Mouse (Mus musculus) bone marrow macrophage, adult 2 months (primary cell): ENCODE measurements around the gene Fut11. TPM values are rescaled to one million over a fixed set of nuclear protein-coding genes. Genes with fewer than 3 reads are reported as not detected.

Experiments
- H3K27ac ChIP-seq: 2 replicates; pipeline ENCODE4 v1.5.1; 2012; ENCODE audit warnings: low read depth, low read length; ENCODE audit not compliant: insufficient read depth
- H3K4me1 ChIP-seq: 2 replicates; pipeline ENCODE4 v1.6.1; 2012; ENCODE audit warnings: low read length; ENCODE audit not compliant: control insufficient read depth, insufficient read depth
- H3K4me3 ChIP-seq: 2 replicates; pipeline ENCODE4 v1.5.1; 2012; ENCODE audit warnings: mild to moderate bottlenecking, low read length, moderate library complexity; ENCODE audit not compliant: insufficient read depth
- CTCF ChIP-seq: IDR thresholded peaks from 2 replicates; pipeline ENCODE4 v1.5.1; 2012; ENCODE audit warnings: low read depth, mild to moderate bottlenecking, low read length, moderate library complexity
- POLR2A ChIP-seq: IDR thresholded peaks from 2 replicates; pipeline ENCODE4 v1.6.1; 2012; ENCODE audit warnings: mild to moderate bottlenecking, low read depth, low read length, borderline replicate concordance
- polyA plus RNA-seq: library from polyadenylated mRNA; stranded (reverse); fragments of >200 nt; gene quantifications from 2 replicates; pipeline ENCODE4 v1.2.4, GENCODE M21; 2012; ENCODE audit not compliant: missing spikeins, insufficient read depth, insufficient read length

Gene Fut11
- polyA plus RNA-seq, 1 experiment: 19.0 TPM

- TF ChIP-seq POLR2A (peak; percentile 76; the same call in 1 of the 2 replicates), CTCF (no peak)
- H3K27ac ChIP-seq: peak within 1 kb of the TSS; percentile 92
- peak within 1 kb of the TSS; percentile 86 for H3K4me3 ChIP-seq
- peaks cover 35% of the 10 kb centered on the region for H3K4me1 ChIP-seq
Measured at GRCm38 (mm10) chr14:20733952-20734774, 39.4 kb downstream of the Fut11 start, which contains the start of gene Ndst2. TSS of gene Ndst2 (minus strand) at chr14:20734562.

- TF ChIP-seq POLR2A (no peak), CTCF (no peak)
- H3K4me1 ChIP-seq: peaks cover 32% of the 10 kb centered on the region
- no peak overlapping the region for H3K4me3 ChIP-seq
- H3K27ac ChIP-seq: peak overlapping the region; percentile 26; the same call in 1 of the 2 replicates
Measured at GRCm38 (mm10) chr14:20735052-20735451, 40.3 kb downstream of the Fut11 start.

GRCm38 (mm10) chr14:20735892-20736390 lies 41.2 kb downstream of the Fut11 start:
- Histone ChIP-seq H3K4me3 (no peak overlapping the region), H3K27ac (no peak overlapping the region), H3K4me1 (peaks cover 23% of the 10 kb centered on the region)
- TF ChIP-seq POLR2A (no peak), CTCF (no peak)

GRCm38 (mm10) chr14:20737306-20737705 lies 42.5 kb downstream of the Fut11 start:
- H3K4me1 ChIP-seq: peaks cover 15% of the 10 kb centered on the region
- no peak for TF ChIP-seq POLR2A
- TF ChIP-seq CTCF: 0 out of 2 replicates have a peak, but pooled peaks have one; percentile 19
- H3K4me3 ChIP-seq: no peak overlapping the region
- no peak overlapping the region for H3K27ac ChIP-seq

GRCm38 (mm10) chr14:20738511-20738910 lies 43.7 kb downstream of the Fut11 start:
- TF ChIP-seq POLR2A: no peak
- no peak for TF ChIP-seq CTCF
- H3K4me3 ChIP-seq: no peak overlapping the region
- peaks cover 7% of the 10 kb centered on the region for H3K4me1 ChIP-seq
- no peak overlapping the region for H3K27ac ChIP-seq

- TF ChIP-seq CTCF (no peak), POLR2A (no peak)
- Histone ChIP-seq H3K4me1 (no peaks in the 10 kb centered on the region), H3K4me3 (no peak overlapping the region)
Measured at GRCm38 (mm10) chr14:20741301-20741700, 46.5 kb downstream of the Fut11 start.

GRCm38 (mm10) chr14:20743614-20744013 lies 48.8 kb downstream of the Fut11 start:
- Histone ChIP-seq H3K4me1 (no peaks in the 10 kb centered on the region), H3K4me3 (no peak overlapping the region), H3K27ac (no peak overlapping the region)
- no peak for TF ChIP-seq POLR2A
- no peak for TF ChIP-seq CTCF

More at GRCm38 (mm10) chr14:20741301-20741700, 46.5 kb downstream of the Fut11 start:
- H3K27ac ChIP-seq: no peak overlapping the region

GRCm38 (mm10) chr14:20746935-20747334 lies 52.2 kb downstream of the Fut11 start:
- no peak overlapping the region for H3K4me3 ChIP-seq
- TF ChIP-seq CTCF (no peak), POLR2A (no peak)
- no peaks in the 10 kb centered on the region for H3K4me1 ChIP-seq
- no peak overlapping the region for H3K27ac ChIP-seq

- Histone ChIP-seq H3K4me1 (no peaks in the 10 kb centered on the region), H3K27ac (no peak overlapping the region), H3K4me3 (no peak overlapping the region)
- no peak for TF ChIP-seq CTCF
- no peak for TF ChIP-seq POLR2A
Measured at GRCm38 (mm10) chr14:20748388-20748787, 53.6 kb downstream of the Fut11 start.

- no peak overlapping the region for H3K4me3 ChIP-seq
- H3K27ac ChIP-seq: no peak overlapping the region
- no peaks in the 10 kb centered on the region for H3K4me1 ChIP-seq
- no peak for TF ChIP-seq CTCF
- no peak for TF ChIP-seq POLR2A
Measured at GRCm38 (mm10) chr14:20749494-20750051, 54.8 kb downstream of the Fut11 start.
